Mouse (Mus musculus): ENCODE results near the gene Smtnl1. TPM values are rescaled to one million over a fixed set of nuclear protein-coding genes. Genes with fewer than 3 reads are reported as not detected.

Smtnl1 gene
- total RNA-seq, 1 experiment from 2014 or later = not detected

GRCm38 (mm10) chr2:84761309-84761708 is 61.1 kb downstream of the Smtnl1 start:
- ATAC-seq (replicated peaks; ENCODE audit: low read depth, poor library complexity, severe bottlenecking) = no peak

Other genes starting within 250 kb of the Smtnl1 start
- gene Ctnnd1, start 171.9 kb downstream of the Smtnl1 start, total RNA-seq (2017) = 28.7 and 29.9 TPM in 2 replicates
- gene Btbd18, start 163.6 kb downstream of the Smtnl1 start, total RNA-seq (2017) = 0.05 TPM in 1 of 2 replicates, not detected in the other
- 74.6 and 105 TPM in 2 replicates for gene Selenoh, start 151.9 kb downstream of the Smtnl1 start, total RNA-seq (2017)
- 6.6 TPM in 1 of 2 replicates, not detected in the other for gene Gm28635, start 144.6 kb downstream of the Smtnl1 start, total RNA-seq (2017)
- 33.2 and 39.2 TPM in 2 replicates for gene Med19, start 144.2 kb downstream of the Smtnl1 start, total RNA-seq (2017)
- 44.1 and 55.1 TPM in 2 replicates for gene Tmx2, start 143.5 kb downstream of the Smtnl1 start, total RNA-seq (2017)
- gene Zdhhc5, start 107.5 kb downstream of the Smtnl1 start, total RNA-seq (2017) = 28.9 and 37.0 TPM in 2 replicates
- gene Clp1, start 95.3 kb downstream of the Smtnl1 start, total RNA-seq (2017) = 32.5 and 33.7 TPM in 2 replicates
- 0.27 and 1.5 TPM in 2 replicates for gene Ypel4, start 88.6 kb downstream of the Smtnl1 start, total RNA-seq (2017)
- gene Gm19426, start 79.0 kb downstream of the Smtnl1 start, total RNA-seq (2017) = 2.8 TPM in 1 of 2 replicates, not detected in the other
- not detected in 2 replicates for gene Serping1, start 47.2 kb downstream of the Smtnl1 start, total RNA-seq (2017)
- gene Ube2l6, start 23.8 kb downstream of the Smtnl1 start, total RNA-seq (2017) = 20.6 and 24.7 TPM in 2 replicates
- gene Timm10, start 4.3 kb upstream of the Smtnl1 start, total RNA-seq (2017) = 43.7 and 48.9 TPM in 2 replicates
- gene Slc43a1, start 16.2 kb upstream of the Smtnl1 start, total RNA-seq (2017) = 21.0 and 23.4 TPM in 2 replicates
- not detected in 2 replicates for gene Rtn4rl2, start 64.1 kb upstream of the Smtnl1 start, total RNA-seq (2017)
- gene Slc43a3, start 113.9 kb upstream of the Smtnl1 start, total RNA-seq (2017) = 91.9 and 105 TPM in 2 replicates
- 26.2 and 36.6 TPM in 2 replicates for gene Prg2, start 157.8 kb upstream of the Smtnl1 start, total RNA-seq (2017)
- gene Prg3, start 165.6 kb upstream of the Smtnl1 start, total RNA-seq (2017) = 2.8 and 7.1 TPM in 2 replicates
- gene Ssrp1, start 214.6 kb upstream of the Smtnl1 start, total RNA-seq (2017) = 433 and 486 TPM in 2 replicates
- gene P2rx3, start 214.8 kb upstream of the Smtnl1 start, total RNA-seq (2017) = not detected in 2 replicates
- 2.9 and 5.1 TPM in 2 replicates for gene Tnks1bp1, start 225.4 kb upstream of the Smtnl1 start, total RNA-seq (2017)

All from common myeloid progenitor, adult 5-6 weeks (primary cell).